Mouse (Mus musculus): ENCODE data around the gene Acvr2b.

Gene Acvr2b

DNA sequence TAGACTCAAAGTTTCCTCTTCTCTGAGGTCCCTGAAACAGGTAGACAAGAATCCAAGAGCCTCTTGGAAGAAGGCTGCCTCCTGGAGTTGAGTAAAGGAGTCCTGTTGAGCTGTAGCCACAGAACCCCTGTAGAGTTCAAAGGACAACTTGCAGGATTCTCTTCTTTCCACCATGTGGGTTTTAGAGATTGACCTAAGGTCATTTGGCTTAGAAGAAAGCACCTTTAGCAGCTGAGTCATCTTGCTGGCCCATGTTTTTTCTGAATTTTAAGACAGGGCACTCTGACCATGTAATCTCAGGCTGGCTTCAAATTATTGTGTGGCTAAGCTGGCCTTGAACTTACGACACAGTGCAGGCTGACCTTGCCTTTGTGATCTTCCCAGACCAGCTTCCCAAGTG, 71.1 kb downstream of the Acvr2b start:
- in situ Hi-C loops (cut with MboI, MseI) = no loop called here

DNA sequence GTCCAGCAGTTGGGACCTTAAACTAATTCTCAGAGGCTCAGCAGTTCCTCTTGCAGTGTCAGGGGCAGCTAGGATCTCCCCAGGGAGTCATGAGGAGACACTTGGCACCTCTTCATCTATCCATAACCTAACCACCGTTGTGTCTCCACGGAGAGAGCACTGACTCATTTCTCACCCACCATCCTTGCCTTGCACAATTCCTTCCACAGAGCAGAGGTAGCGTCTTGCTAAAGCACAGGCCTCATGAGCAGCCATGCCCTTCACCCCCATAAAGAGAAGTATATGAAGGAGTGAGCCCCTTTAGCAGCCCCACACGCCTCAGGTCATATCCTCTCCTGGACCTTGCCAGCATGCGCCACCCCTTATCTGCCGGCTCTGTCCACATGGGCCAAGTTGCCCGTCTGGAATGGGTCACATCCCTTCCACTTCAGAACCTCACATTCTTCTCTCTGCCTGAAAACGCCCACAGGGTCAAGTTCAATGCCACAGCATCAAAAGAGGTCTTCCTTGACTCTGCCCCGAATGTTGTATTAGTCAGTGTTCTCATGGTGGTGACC, 71.8 kb downstream of the Acvr2b start:
- in situ Hi-C loops (cut with MboI, MseI) = no loop called here

DNA sequence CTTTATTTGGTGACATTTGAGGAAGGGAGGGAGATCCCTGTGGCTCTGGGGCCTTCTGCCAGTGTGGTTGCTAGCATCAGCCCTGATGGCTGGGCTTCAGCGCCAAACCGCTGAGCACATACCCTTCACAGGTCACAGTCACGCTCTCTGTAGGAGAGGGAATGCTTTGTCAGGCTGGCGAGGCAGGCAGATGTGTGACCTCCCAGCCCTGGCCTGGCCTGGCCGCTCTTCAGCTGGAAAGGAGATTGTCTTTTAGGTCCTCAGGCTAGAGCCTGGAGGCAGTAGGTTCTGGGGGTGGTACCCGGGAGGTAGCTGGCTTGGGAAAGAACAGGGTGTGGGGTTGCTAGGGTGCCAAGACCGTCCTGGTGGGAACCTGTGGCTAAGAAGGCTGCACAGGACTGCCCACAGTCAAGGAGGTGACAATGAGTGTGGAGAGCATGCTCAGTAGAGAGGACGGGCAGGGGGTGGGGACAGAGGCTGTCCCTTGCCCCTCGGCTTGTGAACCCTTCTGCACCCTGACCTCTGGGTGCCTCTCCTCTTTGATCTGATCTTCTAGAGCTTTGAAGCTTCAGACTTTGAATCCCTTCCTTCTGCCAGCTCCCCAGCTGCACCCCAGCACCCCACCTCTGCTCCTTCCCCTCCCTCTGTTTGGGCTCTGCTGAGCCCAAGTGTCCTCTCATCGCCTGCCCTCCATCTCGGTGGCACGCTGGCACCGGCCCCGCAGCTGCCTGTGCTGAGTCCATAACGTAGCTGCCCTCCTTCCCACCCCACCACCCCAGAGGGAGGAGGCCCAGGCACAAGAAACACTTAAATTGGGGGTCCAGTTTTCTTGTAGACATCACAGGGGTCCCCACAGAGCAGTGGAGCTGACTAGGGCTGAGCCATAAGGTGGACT, 73.0 kb downstream of the Acvr2b start:
- in situ Hi-C loops (cut with MboI, MseI) = no loop called here

DNA sequence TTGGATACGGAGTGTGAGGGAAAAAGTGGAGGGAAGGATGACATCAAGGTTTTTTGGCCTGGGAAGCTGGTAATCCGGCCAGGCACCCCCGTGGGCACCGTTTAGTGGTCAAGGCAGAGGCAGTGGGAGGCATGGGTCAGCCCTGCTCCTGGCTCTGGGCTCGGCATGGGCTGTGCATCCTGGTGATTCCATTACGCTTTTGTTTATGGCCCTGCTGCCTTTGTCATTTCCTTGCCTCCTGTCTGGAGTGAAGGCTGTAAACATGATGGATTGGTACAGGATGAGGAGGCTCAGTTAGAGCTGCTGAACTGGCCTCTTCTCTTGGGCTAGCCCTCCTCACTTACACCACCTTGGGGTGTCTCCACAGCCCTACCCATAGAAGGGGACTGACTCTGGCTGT, 75.8 kb downstream of the Acvr2b start:
- in situ Hi-C loops (cut with MboI, MseI) = no loop called here

DNA sequence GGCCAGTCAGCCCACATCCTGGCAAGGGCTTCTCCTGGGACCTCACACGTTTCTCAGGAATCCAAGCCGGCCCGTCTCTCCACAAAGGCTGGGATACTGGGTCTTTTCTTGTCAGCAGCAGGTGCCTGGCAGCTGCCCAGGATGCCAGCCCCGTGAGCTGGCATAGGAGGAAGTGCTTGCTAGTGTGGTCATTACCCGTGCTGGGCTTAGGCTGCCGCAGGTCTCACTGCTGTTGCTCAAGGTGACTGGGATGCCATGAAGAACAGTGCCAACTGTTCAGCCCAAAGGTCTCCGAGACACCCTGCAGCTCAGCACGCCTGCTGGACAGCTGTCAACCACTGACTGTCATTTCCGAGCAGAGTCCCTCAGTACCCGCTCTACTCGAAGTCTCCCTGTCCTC, 76.4 kb downstream of the Acvr2b start:
- in situ Hi-C loops (cut with MboI, MseI) = no loop called here

DNA sequence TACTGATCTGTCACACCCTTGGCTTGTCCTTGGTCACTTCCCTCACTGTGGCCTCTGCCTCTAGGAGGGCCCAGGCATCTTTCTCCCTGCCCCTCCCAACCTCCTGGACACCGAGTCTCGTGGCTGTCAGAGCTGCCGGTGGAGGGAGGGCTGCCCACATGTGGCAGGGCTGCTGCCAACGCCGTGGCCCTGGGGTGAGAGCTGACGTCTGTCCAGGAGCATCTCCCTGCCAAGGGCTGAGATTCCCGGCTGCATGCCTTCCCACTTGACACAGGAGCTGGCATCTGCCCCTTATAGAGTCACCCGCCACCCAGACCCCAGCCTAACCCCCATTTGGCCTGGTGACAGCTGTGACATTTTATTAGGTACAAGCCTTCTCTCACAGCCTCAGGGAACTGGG, 77.4 kb downstream of the Acvr2b start:
- in situ Hi-C loops (cut with MboI, MseI) = no loop called here

DNA sequence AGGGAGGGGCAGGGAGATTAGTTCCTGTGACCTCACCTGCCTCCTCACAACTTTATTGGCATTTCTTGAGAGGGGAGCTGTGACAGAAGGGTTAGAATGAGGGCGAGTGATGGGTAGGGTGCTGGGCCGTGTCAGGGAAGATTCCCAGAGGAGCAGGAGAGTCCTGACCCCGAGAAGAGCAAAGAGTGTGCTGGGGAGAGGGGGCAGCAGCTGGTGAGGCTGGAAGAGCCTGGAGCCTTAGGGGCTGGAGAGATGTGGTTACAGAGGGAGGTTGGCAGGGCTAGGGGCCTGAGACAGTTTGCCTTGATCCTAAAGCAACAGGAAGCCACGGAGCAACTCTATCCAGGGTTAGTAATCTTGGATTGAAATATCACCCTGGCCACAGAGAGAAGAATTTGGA, 79.7 kb downstream of the Acvr2b start:
- in situ Hi-C loops (cut with MboI, MseI) = no loop called here

DNA sequence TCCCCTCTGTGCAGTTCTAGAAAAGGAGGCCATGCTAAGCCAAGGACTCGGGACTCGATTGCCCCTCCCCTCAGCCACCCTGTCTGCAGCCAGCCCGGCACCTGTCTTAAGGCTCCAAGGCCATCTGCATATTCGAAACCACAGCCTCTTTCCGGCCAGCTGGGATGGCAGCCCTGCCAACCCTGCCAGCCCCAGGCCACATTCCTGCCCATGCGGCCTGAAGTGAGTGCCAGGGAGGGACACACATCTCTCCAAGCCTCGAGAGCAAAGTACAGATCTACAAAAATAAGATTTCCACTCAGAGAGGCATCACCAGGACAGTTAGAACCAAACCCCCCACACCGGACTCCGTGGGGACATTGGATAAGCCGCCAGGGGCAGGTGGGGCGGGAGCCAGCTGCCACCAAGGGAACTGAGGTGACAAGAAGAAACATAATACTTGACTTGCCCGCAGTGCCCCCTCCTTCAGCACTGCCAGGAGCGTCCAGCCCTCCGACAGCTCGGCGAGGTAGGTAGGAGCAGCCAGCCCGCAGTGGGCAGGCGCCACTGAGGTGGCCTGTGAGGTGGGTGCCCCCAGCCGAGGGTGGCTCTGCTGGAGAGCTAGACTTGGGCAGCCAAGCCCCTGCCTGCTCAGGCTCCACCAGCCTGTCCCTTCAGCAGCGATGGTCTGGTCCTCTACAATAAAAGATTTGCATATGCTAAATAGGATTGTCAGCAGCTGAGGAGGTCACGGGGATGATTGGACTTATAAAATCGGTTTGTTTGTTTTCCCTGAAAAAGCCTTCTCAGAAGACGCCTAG, 81.8 kb downstream of the Acvr2b start:
- in situ Hi-C loops (cut with MboI, MseI) = no loop called here

DNA sequence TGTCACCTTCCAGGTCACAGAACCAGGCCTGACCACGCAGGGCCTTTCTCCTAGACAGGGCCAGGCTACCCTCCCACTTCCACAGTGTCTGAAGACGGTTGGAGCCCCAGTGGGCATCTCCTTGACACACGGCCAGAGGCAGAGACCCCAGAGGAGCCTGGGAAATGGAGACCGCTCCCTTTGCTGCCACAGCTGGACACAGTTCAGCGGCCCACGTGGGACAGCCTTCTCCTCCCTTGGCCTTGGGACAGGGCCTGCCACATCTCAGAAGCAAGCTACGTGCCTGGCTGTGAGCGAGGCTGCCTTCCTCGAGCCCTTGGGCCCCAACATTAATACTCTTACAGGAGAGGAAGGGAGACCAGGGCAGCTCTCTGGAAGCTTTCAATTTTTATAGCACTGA, 82.5 kb downstream of the Acvr2b start:
- in situ Hi-C loops (cut with MboI, MseI) = no loop called here
